Mouse (Mus musculus) layer of hippocampus, adult 8-10 months (tissue): ENCODE results near the gene Gm10273. TPM values are rescaled to one million over a fixed set of nuclear protein-coding genes. Genes with fewer than 3 reads are reported as not detected.
A peak's percentile ranks its signal among the peaks of the same experiment; 100 is the strongest.
"Not testable (repeated sequence)": the region's sequence is repeated elsewhere in the genome, so short reads cannot be mapped to it uniquely, and the experiment has no call there.

Experiments
- DNase-seq, 2 experiments: peaks; one replicate each; pipeline ENCODE4 v3.0.0; 2022; ENCODE audit warnings: low spot score in 2 of 2
- total RNA-seq, 4 experiments: library from RNA; stranded (reverse); gene quantifications; 2 replicates each; pipeline ENCODE4 v1.2.4; 2022

Gene Gm10273
- total RNA-seq = 10 to 100 TPM; 11.3 to 59.5 (median 37.4) TPM

- not testable (repeated sequence) for DNase-seq
Observed at GRCm38 (mm10) chr10:59395461-59395860, at the start of gene Gm10273. Gm10273 (plus strand) TSS chr10:59395632.

GRCm38 (mm10) chr10:59346560-59346959 is 48.9 kb upstream of the Gm10273 start:
- DNase-seq = no peak

GRCm38 (mm10) chr10:59348200-59348599 is 47.2 kb upstream of the Gm10273 start:
- DNase-seq = no peak

- no peak for DNase-seq
Observed at GRCm38 (mm10) chr10:59349536-59349935, 45.9 kb upstream of the Gm10273 start.

GRCm38 (mm10) chr10:59353065-59353464 is 42.4 kb upstream of the Gm10273 start:
- DNase-seq = no peak

GRCm38 (mm10) chr10:59354120-59354519 is 41.3 kb upstream of the Gm10273 start:
- no peak for DNase-seq

GRCm38 (mm10) chr10:59355020-59355419 is 40.4 kb upstream of the Gm10273 start:
- DNase-seq = no peak

GRCm38 (mm10) chr10:59358744-59359143 is 36.7 kb upstream of the Gm10273 start:
- DNase-seq = no peak

GRCm38 (mm10) chr10:59363208-59363607 is 32.2 kb upstream of the Gm10273 start:
- DNase-seq = no peak

- DNase-seq = no peak
Observed at GRCm38 (mm10) chr10:59364551-59364950, 30.9 kb upstream of the Gm10273 start.

- DNase-seq = no peak
Observed at GRCm38 (mm10) chr10:59365804-59366589, 29.4 kb upstream of the Gm10273 start.

- no peak for DNase-seq
Observed at GRCm38 (mm10) chr10:59366746-59367145, 28.7 kb upstream of the Gm10273 start.

- DNase-seq = no peak
Observed at GRCm38 (mm10) chr10:59367206-59367605, 28.2 kb upstream of the Gm10273 start.

- DNase-seq = no peak
Observed at GRCm38 (mm10) chr10:59368729-59369128, 26.7 kb upstream of the Gm10273 start.

GRCm38 (mm10) chr10:59369426-59369825 is 26.0 kb upstream of the Gm10273 start:
- DNase-seq = no peak

GRCm38 (mm10) chr10:59377906-59378305 is 17.5 kb upstream of the Gm10273 start:
- no peak for DNase-seq

GRCm38 (mm10) chr10:59378728-59379127 is 16.7 kb upstream of the Gm10273 start:
- no peak for DNase-seq

GRCm38 (mm10) chr10:59379927-59380326 is 15.5 kb upstream of the Gm10273 start:
- DNase-seq = no peak

- DNase-seq = no peak
Observed at GRCm38 (mm10) chr10:59380411-59380821, 15.0 kb upstream of the Gm10273 start.

GRCm38 (mm10) chr10:59381563-59381962 is 13.9 kb upstream of the Gm10273 start:
- DNase-seq = not testable (repeated sequence)

GRCm38 (mm10) chr10:59386951-59387350 is 8.5 kb upstream of the Gm10273 start:
- DNase-seq = peak; percentile 38 to 68

GRCm38 (mm10) chr10:59389652-59390051 is 5.8 kb upstream of the Gm10273 start:
- DNase-seq = peak in 1 of 2 experiments; percentile 19

- no peak for DNase-seq
Observed at GRCm38 (mm10) chr10:59391907-59392306, 3.5 kb upstream of the Gm10273 start.
